Mouse (Mus musculus) yolk sac, embryonic 10.5 days (tissue): ENCODE data around the gene Rsph9.

Source experiments
- DNase-seq: peaks from one replicate; pipeline ENCODE4 v3.0.0-alpha.2; 2017; ENCODE audit warnings: low spot score

Rsph9 gene

DNA sequence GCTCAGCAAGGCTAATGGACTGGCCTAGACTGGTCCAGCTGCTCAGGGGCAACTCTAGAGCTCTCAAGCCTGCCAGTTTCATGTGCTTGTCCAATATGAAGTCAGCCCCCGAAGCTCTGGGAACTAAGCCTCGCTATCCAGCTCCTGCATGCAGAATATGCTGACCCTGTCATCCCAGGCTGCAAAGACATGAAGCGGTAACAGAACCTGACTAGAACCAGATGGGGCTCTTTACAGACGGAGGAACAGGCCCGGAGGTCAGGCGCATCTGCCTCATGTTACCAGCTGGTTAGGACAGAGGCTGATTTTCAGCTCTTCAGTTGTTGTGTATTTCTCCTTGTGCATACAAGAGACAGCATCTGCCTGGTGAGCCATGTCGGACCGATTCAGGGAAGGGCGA lies 42.1 kb downstream of the Rsph9 start:
- no peak for DNase-seq

DNA sequence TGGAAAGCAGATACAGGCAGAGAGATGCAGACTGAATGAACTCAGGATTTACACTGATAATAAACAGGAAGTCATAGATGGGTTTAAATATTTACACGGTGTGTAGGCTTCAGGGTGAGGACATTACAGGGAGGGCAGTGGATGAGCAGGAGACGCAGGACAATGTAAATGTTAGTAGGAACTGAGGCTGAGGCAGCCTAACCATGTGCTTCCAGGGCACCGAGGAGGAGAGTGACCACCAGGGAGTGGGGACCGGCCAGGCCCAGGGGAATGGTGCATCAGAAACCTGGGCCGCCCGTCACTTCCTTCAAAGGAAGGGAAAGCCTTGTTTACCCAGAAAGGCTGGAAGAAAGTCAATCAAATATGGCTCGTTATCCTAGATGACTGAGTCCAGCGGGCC lies 45.5 kb downstream of the Rsph9 start:
- DNase-seq: no peak

DNA sequence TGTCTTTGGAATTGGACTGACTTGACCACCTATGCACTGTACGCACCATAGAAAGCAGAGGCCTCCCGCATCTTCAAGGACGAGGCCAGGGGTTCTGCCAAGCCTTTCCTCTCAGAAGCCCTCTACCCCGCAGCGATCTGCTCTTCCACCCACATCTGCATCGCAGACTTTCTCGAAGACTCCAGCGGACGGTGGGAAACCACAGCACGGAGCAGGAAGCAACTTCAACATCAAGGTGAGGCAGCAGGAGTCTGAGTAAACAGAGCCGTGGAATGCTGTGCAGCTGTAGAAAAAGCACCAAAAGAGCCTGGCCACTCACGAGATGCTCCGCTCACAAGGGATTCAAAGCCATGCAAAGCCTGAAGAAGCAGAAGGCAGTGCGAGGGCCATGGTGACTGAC lies 52.1 kb downstream of the Rsph9 start:
- DNase-seq: no peak

- no peak for DNase-seq
These were observed 52.7 kb downstream of the Rsph9 start for GRCm38 (mm10) chr17:46091351-46091750.

- DNase-seq: peak; percentile 50
These were observed 57.6 kb downstream of the Rsph9 start for GRCm38 (mm10) chr17:46086341-46086870.

GRCm38 (mm10) chr17:46084091-46084501 lies 59.9 kb downstream of the Rsph9 start:
- peak; percentile 28 for DNase-seq

- DNase-seq: no peak
These were observed 60.6 kb downstream of the Rsph9 start for GRCm38 (mm10) chr17:46083381-46083780.

GRCm38 (mm10) chr17:46081657-46082056 lies 62.4 kb downstream of the Rsph9 start:
- no peak for DNase-seq

DNA sequence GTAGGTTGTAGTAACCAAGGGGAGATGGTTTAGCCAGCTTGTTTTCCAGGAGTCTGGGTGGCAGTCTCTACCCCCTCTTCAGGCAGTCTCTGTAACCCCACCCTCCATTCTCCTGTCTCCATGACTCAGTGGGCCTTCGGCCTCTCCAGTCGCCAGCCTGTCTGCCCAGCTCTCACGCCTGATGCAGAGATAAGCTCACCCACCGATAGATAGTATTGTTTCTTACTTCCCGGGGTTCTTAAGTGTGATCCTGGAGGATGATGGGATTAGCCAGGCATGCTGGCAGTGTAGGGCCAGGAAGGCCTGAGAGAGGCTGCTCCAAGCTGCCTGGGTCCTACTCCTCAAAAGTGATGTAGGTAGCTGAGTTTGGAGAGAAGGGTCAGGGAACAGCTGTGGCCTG lies 63.0 kb downstream of the Rsph9 start:
- no peak for DNase-seq

GRCm38 (mm10) chr17:46080388-46080787 lies 63.6 kb downstream of the Rsph9 start:
- no peak for DNase-seq

- DNase-seq: no peak
These were observed 65.0 kb downstream of the Rsph9 start for GRCm38 (mm10) chr17:46079037-46079436.

- no peak for DNase-seq
These were observed 66.0 kb downstream of the Rsph9 start for GRCm38 (mm10) chr17:46077921-46078534.

GRCm38 (mm10) chr17:46076260-46076551 lies 67.8 kb downstream of the Rsph9 start:
- no peak for DNase-seq

GRCm38 (mm10) chr17:46075551-46076259 lies 68.3 kb downstream of the Rsph9 start:
- no peak for DNase-seq

- DNase-seq: peak; percentile 46
These were observed 68.9 kb downstream of the Rsph9 start for GRCm38 (mm10) chr17:46075116-46075485.

DNA sequence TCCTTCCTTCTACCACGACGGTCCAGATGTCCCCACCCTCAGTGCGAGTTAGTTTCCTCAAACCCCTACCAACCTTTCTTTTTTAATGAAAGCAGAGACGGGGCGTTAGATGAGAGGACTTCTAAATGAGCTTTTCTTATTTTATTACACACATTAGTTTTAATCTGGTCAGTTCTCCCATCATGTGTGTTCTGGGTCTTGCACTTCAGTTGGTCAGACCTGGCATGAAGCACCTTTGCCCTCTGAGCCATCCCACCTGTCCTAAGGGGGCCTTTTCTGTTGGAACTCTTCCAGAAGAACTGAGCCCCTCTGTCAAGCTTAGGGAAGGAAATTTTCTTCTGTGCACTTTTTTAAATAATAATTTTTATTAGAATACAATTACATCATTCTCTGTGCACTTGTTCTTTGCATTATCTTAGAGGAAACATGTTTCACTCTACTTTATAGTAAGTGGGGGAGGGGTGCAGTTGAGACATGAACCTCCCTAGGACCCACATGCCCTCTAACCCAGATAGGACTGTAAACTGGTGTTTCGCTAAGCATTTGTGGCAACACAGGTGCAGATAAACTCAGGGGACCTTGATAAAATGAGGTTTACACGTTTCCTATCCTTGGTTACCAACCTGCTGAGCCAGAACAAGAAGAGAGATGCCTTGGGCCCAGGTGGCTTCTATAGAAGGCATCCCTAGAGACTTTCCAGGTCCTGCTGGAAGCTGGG lies 69.5 kb downstream of the Rsph9 start:
- no peak for DNase-seq

- DNase-seq: peak; percentile 64
These were observed 70.2 kb downstream of the Rsph9 start for GRCm38 (mm10) chr17:46073730-46074301.
